Mouse (Mus musculus) lung, embryonic 16.5 days (tissue): ENCODE results near the gene Pick1. TPM values are rescaled to one million over a fixed set of nuclear protein-coding genes. Genes with fewer than 3 reads are reported as not detected.

Experiments used
- ATAC-seq: fragments of 200-750 bp; cut with Nextera tagmentation; 2 replicates; pipeline ENCODE4 v1.8.0; 2017; ENCODE audit warnings: low read depth, mild to moderate bottlenecking, moderate library complexity
- H3K27ac ChIP-seq: fragments of 300-500 bp; sonication (generic); 2 replicates; pipeline ENCODE4 v1.5.1; 2014; ENCODE audit warnings: mild to moderate bottlenecking, control low read depth, low read length
- H3K27me3 ChIP-seq: fragments of 300-500 bp; sonication (generic); 2 replicates; pipeline ENCODE4 v1.6.1; 2014; ENCODE audit warnings: low read depth, low read length, mixed read lengths; ENCODE audit not compliant: control insufficient read depth, insufficient read depth
- H3K36me3 ChIP-seq: fragments of 300-500 bp; sonication (generic); 2 replicates; pipeline ENCODE4 v1.6.1; 2014; ENCODE audit warnings: low read length; ENCODE audit not compliant: control insufficient read depth, insufficient read depth
- H3K4me1 ChIP-seq: fragments of 300-500 bp; sonication (generic); replicated peaks from 2 replicates; pipeline ENCODE4 v1.6.1; 2014; ENCODE audit warnings: low read length, mixed read lengths; ENCODE audit not compliant: control insufficient read depth, insufficient read depth
- H3K4me2 ChIP-seq: fragments of 300-500 bp; sonication (generic); 2 replicates; pipeline ENCODE4 v1.6.1; 2014; ENCODE audit warnings: low read depth, low read length, control low read depth
- H3K4me3 ChIP-seq: fragments of 300-500 bp; sonication (generic); 2 replicates; pipeline ENCODE4 v1.5.1; 2014; ENCODE audit warnings: mild to moderate bottlenecking, low read length, control low read depth
- H3K9ac ChIP-seq: fragments of 300-500 bp; sonication (generic); 2 replicates; pipeline ENCODE4 v1.6.1; 2014; ENCODE audit warnings: low read length, control low read depth
- H3K9me3 ChIP-seq: fragments of 300-500 bp; sonication (generic); 2 replicates; pipeline ENCODE4 v1.6.1; 2016; ENCODE audit warnings: low read length; ENCODE audit not compliant: control insufficient read depth
- WGBS: fragments of 180-500 bp; shearing (Covaris S2); extraction: QIAGEN DNeasy Blood & Tissue Kit; methylation state at CpG from one replicate; pipeline ENCODE4 v1.1.7; 2014; 5-methylcytosine and 5-hydroxymethylcytosine counted together
- polyA plus RNA-seq: library from polyadenylated mRNA; unstranded; fragments of >200 nt; fragmentation: Nextera tagmentation; extraction: Ambion mirVana; gene quantifications from 2 replicates; pipeline ENCODE4 v1.2.1, GENCODE M21; 2015

Pick1 gene
- polyA plus RNA-seq, 1 experiment from 2014 or later = 41.2 TPM

DNA sequence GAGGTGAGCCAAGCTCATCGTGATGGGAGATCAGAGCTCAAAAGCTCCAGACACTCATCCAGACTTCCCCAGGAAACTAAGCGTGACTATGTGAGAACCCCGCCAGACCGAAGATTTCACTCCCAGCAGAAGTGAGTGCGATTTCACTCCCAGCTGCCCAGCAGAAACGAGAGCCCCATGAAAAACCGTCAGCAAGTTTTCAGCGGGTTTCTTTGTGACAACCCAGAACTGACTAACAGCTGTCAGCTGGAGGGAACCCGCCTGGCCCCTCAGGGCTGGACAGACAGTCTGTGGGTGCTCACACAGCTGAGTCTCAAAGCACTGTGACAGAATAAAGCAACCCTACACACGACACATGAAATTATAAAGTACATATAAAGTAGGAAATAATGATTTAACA is 48.8 kb downstream of the Pick1 start:
- Histone ChIP-seq H3K36me3 (no peaks in the 10 kb centered on the region), H3K27ac (no peak overlapping the region)
- WGBS = 41% methylated on average over 10 of the region's 10 CpGs

DNA sequence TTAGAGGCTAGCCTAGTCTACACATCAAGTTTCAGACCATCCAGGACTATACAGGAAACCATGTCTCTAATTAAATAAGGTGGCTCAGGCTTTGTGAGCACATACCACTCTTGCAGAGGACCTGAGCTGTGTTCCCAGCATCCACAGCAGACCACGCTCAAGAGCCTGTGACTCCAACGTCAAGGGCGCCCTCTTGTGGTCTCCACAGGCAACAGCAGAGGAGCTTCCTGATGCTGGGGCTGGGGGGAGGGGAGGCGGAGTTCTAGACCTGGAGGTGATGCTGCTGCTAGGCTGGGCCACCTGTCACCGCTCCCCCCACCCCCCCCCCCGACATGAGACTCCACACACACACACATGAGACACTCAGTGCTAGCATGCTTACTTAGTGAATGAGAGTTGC is 51.2 kb downstream of the Pick1 start:
- Histone ChIP-seq H3K36me3 (no peaks in the 10 kb centered on the region), H3K4me3 (no peak overlapping the region), H3K27ac (no peak overlapping the region), H3K9me3 (no peaks in the 10 kb centered on the region), H3K27me3 (no peaks in the 10 kb centered on the region), H3K4me1 (peaks cover 7% of the 10 kb centered on the region; the same call in 1 of the 2 replicates), H3K4me2 (no peak overlapping the region), H3K9ac (no peak overlapping the region)
- ATAC-seq = no peak
- WGBS = 31% methylated on average over 6 of the region's 6 CpGs

More for the DNA sequence above, 48.8 kb downstream of the Pick1 start:
- Histone ChIP-seq H3K27me3 (no peaks in the 10 kb centered on the region), H3K4me3 (no peak overlapping the region), H3K4me1 (peaks cover 5% of the 10 kb centered on the region; the same call in 1 of the 2 replicates), H3K9me3 (no peaks in the 10 kb centered on the region), H3K4me2 (no peak overlapping the region), H3K9ac (no peak overlapping the region)
- peak; percentile 21; the same call in 1 of the 2 replicates for ATAC-seq

DNA sequence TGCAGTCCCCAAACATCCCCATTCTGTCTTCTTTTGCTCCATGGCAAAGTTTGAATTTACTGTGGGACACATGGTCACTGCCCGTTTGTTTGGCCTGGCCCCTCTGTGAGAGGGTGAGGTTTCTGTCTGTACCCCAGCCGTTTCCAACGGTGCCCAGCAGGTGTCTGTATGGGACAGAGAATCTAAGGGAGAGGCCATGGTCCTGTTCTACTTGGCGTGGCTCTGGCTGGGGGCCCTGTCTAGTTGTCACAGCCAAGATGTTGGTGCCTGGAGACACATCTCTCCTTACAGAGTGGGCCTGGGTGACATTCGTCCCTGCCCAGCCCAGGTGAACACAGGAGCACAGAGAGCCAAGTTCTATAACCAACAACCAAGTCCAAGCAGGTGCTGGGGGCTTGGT is 51.9 kb downstream of the Pick1 start:
- peak; percentile 46 for ATAC-seq

DNA sequence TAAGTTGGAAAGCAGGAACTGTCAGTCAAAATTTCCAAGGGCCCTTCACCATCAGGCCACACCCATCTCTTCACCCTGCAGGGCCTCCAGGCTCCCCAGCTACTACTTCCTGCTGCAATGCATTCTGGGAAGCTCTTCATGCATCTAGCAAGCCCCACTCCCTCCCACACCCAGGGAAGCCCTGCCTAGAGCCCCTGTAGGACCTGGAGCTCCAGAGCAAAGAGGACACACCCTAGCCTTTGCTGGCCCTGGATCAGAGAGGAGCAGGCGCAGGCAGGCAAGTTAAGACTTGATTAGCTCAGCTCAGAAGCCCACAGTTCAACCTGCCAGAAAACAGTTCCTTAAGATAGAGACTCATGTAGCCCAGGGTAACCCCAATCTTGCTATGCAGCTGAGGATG is 52.4 kb downstream of the Pick1 start:
- Histone ChIP-seq H3K9ac (no peak overlapping the region; the same call in 1 of the 2 replicates), H3K9me3 (no peaks in the 10 kb centered on the region), H3K27me3 (no peaks in the 10 kb centered on the region), H3K4me2 (no peak overlapping the region), H3K27ac (peak overlapping the region; percentile 92), H3K4me1 (peaks cover 8% of the 10 kb centered on the region; the same call in 1 of the 2 replicates), H3K4me3 (no peak overlapping the region), H3K36me3 (no peaks in the 10 kb centered on the region)
- peak; percentile 89 for ATAC-seq
- 59% methylated on average over 1 of the region's 1 CpGs for WGBS

More for the DNA sequence above, 51.9 kb downstream of the Pick1 start:
- H3K4me2 ChIP-seq = no peak overlapping the region
- H3K4me1 ChIP-seq = peaks cover 8% of the 10 kb centered on the region; the same call in 1 of the 2 replicates
- H3K9ac ChIP-seq = no peak overlapping the region
- no peaks in the 10 kb centered on the region for H3K36me3 ChIP-seq
- H3K9me3 ChIP-seq = no peaks in the 10 kb centered on the region
- peak overlapping the region; percentile 79 for H3K27ac ChIP-seq
- 39% methylated on average over 5 of the region's 5 CpGs for WGBS
- H3K4me3 ChIP-seq = no peak overlapping the region
- no peaks in the 10 kb centered on the region for H3K27me3 ChIP-seq

DNA sequence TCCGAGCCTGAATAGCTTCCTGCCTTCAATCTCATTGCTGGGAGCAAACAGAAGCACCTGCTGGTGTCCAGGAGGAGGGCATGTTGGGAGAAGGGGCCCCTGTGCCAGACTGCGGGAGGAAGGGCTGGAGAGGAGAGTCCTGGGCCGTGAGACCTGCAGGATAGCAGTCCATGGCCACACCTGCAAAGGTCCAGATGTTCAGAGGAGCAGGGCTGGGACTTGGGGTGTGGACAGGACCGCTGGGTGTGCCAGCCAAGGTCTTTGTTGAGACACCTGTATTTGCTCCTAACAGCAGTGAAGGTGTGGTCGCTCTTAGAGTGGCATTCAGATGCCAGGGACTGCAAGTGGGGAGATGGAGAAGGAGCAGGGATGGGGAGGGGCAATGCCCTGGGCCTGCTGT is 53.5 kb downstream of the Pick1 start:
- H3K36me3 ChIP-seq = no peaks in the 10 kb centered on the region
- H3K27ac ChIP-seq = peak overlapping the region; percentile 30; the same call in 1 of the 2 replicates
- WGBS = 69% methylated on average over 5 of the region's 5 CpGs
- H3K9me3 ChIP-seq = no peaks in the 10 kb centered on the region
- ATAC-seq = no peak
- no peak overlapping the region for H3K4me2 ChIP-seq
- no peak overlapping the region for H3K4me3 ChIP-seq
- no peaks in the 10 kb centered on the region for H3K27me3 ChIP-seq
- no peak overlapping the region for H3K9ac ChIP-seq
- peaks cover 8% of the 10 kb centered on the region; the same call in 1 of the 2 replicates for H3K4me1 ChIP-seq

DNA sequence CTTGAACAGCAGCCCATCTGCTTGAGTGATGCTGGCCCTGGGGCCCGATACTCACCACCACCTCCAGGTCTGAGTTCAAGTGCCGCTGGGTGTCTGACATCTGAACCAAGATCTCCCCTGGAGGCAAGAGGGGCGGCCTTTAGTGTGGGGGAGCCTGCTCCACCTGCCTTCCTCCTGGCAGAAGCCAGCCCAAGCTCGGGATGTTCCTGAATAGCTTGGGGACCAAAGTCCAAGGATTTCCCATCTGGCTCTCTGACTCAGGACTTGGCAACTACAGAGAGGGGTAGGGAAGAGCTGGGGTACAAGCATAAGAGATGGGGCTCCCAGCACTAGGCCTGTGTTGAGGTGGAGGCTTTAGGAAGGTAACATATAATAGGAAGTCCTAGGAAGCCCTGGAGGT is 54.4 kb downstream of the Pick1 start:
- no peak overlapping the region for H3K9ac ChIP-seq
- H3K36me3 ChIP-seq = no peaks in the 10 kb centered on the region
- H3K4me1 ChIP-seq = peaks cover 8% of the 10 kb centered on the region; the same call in 1 of the 2 replicates
- ATAC-seq = no peak
- no peaks in the 10 kb centered on the region for H3K9me3 ChIP-seq
- 75% methylated on average over 4 of the region's 4 CpGs for WGBS
- no peak overlapping the region for H3K4me2 ChIP-seq
- H3K27me3 ChIP-seq = no peaks in the 10 kb centered on the region
- no peak overlapping the region for H3K4me3 ChIP-seq
- H3K27ac ChIP-seq = no peak overlapping the region

DNA sequence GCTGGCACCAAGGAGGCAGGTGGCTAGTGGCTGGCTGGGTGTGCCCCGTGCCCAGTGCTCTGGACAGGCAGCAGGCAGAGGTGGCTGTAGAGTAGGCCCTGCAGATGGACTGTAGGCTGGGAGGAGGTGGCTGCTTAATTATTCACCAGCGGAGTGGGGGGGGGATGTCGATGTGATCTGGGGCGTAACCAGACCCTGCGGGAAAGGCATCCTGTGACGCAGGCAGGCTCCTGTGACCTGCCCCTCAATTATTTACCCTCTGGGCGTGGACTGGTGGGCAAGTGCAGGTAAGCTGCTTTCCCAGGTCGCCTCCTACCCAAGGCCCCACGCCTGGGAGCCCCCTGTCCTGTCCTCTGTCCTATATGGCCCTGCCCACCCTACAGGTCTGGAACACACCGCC is 56.4 kb downstream of the Pick1 start, which contains the start of gene Baiap2l2:
TSS of gene Baiap2l2 (minus strand) at position 139 of the 400 bp plus-strand sequence.
- H3K27me3 ChIP-seq = no peaks in the 10 kb centered on the region
- WGBS = 55% methylated on average over 10 of the region's 10 CpGs
- peaks cover 8% of the 10 kb centered on the region; the same call in 1 of the 2 replicates for H3K4me1 ChIP-seq
- H3K4me2 ChIP-seq = no peak within 1 kb of the TSS
- H3K4me3 ChIP-seq = no peak within 1 kb of the TSS
- H3K36me3 ChIP-seq = no peaks in the 10 kb centered on the region
- 0 out of 2 replicates have a peak, but pooled peaks have one; percentile 11 for ATAC-seq
- no peak within 1 kb of the TSS for H3K27ac ChIP-seq
- 0 out of 2 replicates have a peak within 1 kb of the TSS, but pooled peaks have one; percentile 37 for H3K9ac ChIP-seq
- H3K9me3 ChIP-seq = no peaks in the 10 kb centered on the region

DNA sequence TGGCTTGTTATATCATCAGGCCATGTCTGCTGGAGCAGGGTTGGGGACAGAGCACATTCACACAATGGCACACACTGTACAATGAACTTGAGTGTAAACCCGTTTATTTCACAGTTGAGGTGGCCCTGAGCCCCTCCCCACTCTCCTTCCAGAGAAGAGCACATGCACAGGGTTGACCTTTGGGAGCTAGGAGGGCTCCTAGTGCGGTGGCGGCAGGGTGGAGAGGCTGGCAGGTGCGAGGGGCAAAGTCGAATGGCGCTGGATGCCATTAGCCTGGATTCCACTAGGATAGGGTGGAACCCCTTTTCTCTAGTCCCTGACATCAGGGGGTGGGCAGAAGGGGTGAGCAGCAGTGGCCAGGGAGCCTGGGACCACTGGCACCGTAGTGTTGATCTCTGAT is 57.2 kb downstream of the Pick1 start:
- ATAC-seq = no peak
- no peaks in the 10 kb centered on the region; the same call in 1 of the 2 replicates for H3K36me3 ChIP-seq
- H3K4me1 ChIP-seq = peaks cover 8% of the 10 kb centered on the region; the same call in 1 of the 2 replicates
- WGBS = 79% methylated on average over 7 of the region's 7 CpGs
- no peak overlapping the region for H3K27ac ChIP-seq
- H3K27me3 ChIP-seq = no peaks in the 10 kb centered on the region
- H3K9ac ChIP-seq = no peak overlapping the region
- no peak overlapping the region for H3K4me2 ChIP-seq
- no peaks in the 10 kb centered on the region for H3K9me3 ChIP-seq
- no peak overlapping the region for H3K4me3 ChIP-seq

DNA sequence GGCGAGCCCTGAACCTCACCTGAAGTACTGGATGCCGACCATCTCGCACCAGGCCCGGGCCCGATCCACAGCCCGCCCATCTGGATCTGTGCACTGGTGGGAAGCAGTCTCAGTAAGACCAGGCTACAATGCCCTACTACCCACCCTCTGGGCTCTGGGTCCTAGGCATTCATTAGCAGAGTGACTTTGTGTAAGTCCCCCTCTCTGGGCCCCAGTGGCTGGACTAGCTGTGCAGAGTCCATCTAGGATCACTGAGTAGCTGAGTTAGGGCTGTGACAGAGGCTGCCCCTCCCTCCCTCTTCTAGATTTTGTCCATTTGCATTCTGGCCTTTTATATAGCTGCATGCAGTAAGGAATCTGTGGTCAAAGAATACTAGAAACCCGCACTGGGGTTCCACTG is 58.1 kb downstream of the Pick1 start:
- H3K27ac ChIP-seq = no peak overlapping the region
- H3K9ac ChIP-seq = no peak overlapping the region

More for the DNA sequence above, 58.1 kb downstream of the Pick1 start:
- Histone ChIP-seq H3K36me3 (no peaks in the 10 kb centered on the region; the same call in 1 of the 2 replicates), H3K4me2 (no peak overlapping the region), H3K27me3 (no peaks in the 10 kb centered on the region), H3K4me1 (0 out of 2 replicates have a peak, but pooled peaks cover 4% of the 10 kb centered on the region), H3K4me3 (no peak overlapping the region), H3K9me3 (no peaks in the 10 kb centered on the region)
- 85% methylated on average over 7 of the region's 7 CpGs for WGBS
- ATAC-seq = no peak
